8 mouse cellular contexts compared by ENCODE assay signal in genomic region chr6:51844106-51844505, GRCm38 (mm10).
DNase-seq lines count a peak whose midpoint lies in the region; ATAC-seq lines count a peak whose summit lies in the region.

No protein-coding gene starts in this region.

- H3K27me3 ChIP-seq in hindbrain, embryonic 10.5 days (ENCODE audit: insufficient read depth, poor library complexity, severe bottlenecking): peaks cover 19% of the 10 kb centered on the region

- WGBS in hindbrain, embryonic 10.5 days: 73% methylated on average over 11 of the region's 11 CpGs

- no peak overlapping the region for H3K4me3 ChIP-seq in hindbrain, embryonic 10.5 days

- peak; percentile 46; the same call in 1 of the 2 replicates for ATAC-seq in cerebellum, adult (ENCODE audit: insufficient number of reproducible peaks, low FRiP score, low TSS enrichment)

- no peaks in the 10 kb centered on the region for H3K36me3 ChIP-seq in hindbrain, embryonic 10.5 days

- no peak for DNase-seq in cerebellum, postnatal 4 days (ENCODE audit: low spot score in 2 of 2)
- peak; percentile 51 to 67 for DNase-seq in adrenal gland, postnatal 36 days
- DNase-seq in hindbrain, embryonic 10.5 days (ENCODE audit: low spot score): no peak
- peak; percentile 24 for DNase-seq in lung, postnatal 10 days
- DNase-seq in spleen, postnatal 36 days (ENCODE audit: low spot score in 2 of 2): no peak
- no peak for DNase-seq in layer of hippocampus, adult 9-11 months
- no peak for DNase-seq in c-Kit-positive CD71-positive TER-119-positive erythroid progenitor cells, embryonic 14.5 days (ENCODE audit: low spot score)

- peak overlapping the region; percentile 45; the same call in 1 of the 2 replicates for H3K27ac ChIP-seq in hindbrain, embryonic 10.5 days

- peaks cover 35% of the 10 kb centered on the region for H3K4me1 ChIP-seq in hindbrain, embryonic 10.5 days (replicated peaks)

- no peaks in the 10 kb centered on the region for H3K9me3 ChIP-seq in hindbrain, embryonic 10.5 days

Comparison
In these comparisons a context has a peak if more than half of its experiments do, and no peak if none do; other contexts are left out.
1. DNase-seq: peak in adrenal gland, postnatal 36 days (2 of 2) and lung, postnatal 10 days (single experiment); none in cerebellum, postnatal 4 days (0 of 2), hindbrain, embryonic 10.5 days (single experiment), spleen, postnatal 36 days (0 of 2), layer of hippocampus, adult 9-11 months (single experiment) and c-Kit-positive CD71-positive TER-119-positive erythroid progenitor cells, embryonic 14.5 days (single experiment).